Mouse (Mus musculus) stomach, postnatal 0 days (tissue): Measurements from ENCODE around the gene Astn2. TPM values are rescaled to one million over a fixed set of nuclear protein-coding genes. Genes with fewer than 3 reads are reported as not detected.

Experiments
- ATAC-seq: fragments of 200-750 bp; cut with Nextera tagmentation; 2 replicates; pipeline ENCODE4 v1.8.0; 2017; ENCODE audit not compliant: low FRiP score, low TSS enrichment
- DNase-seq: peaks from one replicate; pipeline ENCODE4 v3.0.0-alpha.2; 2016; ENCODE audit warnings: low spot score
- H3K27ac ChIP-seq: fragments of 300-500 bp; sonication (generic); replicated peaks from 2 replicates; pipeline ENCODE4 v1.5.1; 2014; ENCODE audit warnings: mild to moderate bottlenecking, control low read depth
- H3K27me3 ChIP-seq: fragments of 300-500 bp; sonication (generic); 2 replicates; pipeline ENCODE4 v1.6.1; 2014; ENCODE audit warnings: low read length; ENCODE audit not compliant: control insufficient read depth, insufficient read depth
- H3K36me3 ChIP-seq: fragments of 300-500 bp; sonication (generic); 2 replicates; pipeline ENCODE4 v1.6.1; 2014; ENCODE audit warnings: low read length, mixed read lengths; ENCODE audit not compliant: control insufficient read depth, insufficient read depth
- H3K4me1 ChIP-seq: fragments of 300-500 bp; sonication (generic); replicated peaks from 2 replicates; pipeline ENCODE4 v1.6.1; 2014; ENCODE audit warnings: antibody characterized with exemption; ENCODE audit not compliant: control insufficient read depth, insufficient read depth
- H3K4me2 ChIP-seq: fragments of 300-500 bp; sonication (generic); replicated peaks from 2 replicates; pipeline ENCODE4 v1.6.1; 2014; ENCODE audit warnings: low read depth, mild to moderate bottlenecking, control low read depth, moderate library complexity
- H3K4me3 ChIP-seq: fragments of 300-500 bp; sonication (generic); 2 replicates; pipeline ENCODE4 v1.5.1; 2014; ENCODE audit warnings: low read depth, low read length, control low read depth
- H3K9ac ChIP-seq: fragments of 300-500 bp; sonication (generic); 2 replicates; pipeline ENCODE4 v1.6.1; 2014; ENCODE audit warnings: mild to moderate bottlenecking, low read length, control low read depth, mixed read lengths
- H3K9me3 ChIP-seq: fragments of 300-500 bp; sonication (generic); 2 replicates; pipeline ENCODE4 v1.6.1; 2016; ENCODE audit warnings: low read length; ENCODE audit not compliant: control insufficient read depth
- CTCF ChIP-seq: IDR thresholded peaks from 2 replicates; pipeline ENCODE4 v1.5.1; 2016; ENCODE audit warnings: antibody characterized with exemption, low read depth, mild to moderate bottlenecking, moderate library complexity
- EP300 ChIP-seq: optimal IDR thresholded peaks from 2 replicates; pipeline ENCODE3; 2016; ENCODE audit warnings: antibody characterized with exemption
- WGBS: fragments of 180-500 bp; shearing (Covaris S2); extraction: QIAGEN DNeasy Blood & Tissue Kit; methylation state at CpG from one replicate; pipeline ENCODE4 v1.1.7; 2014; 5-methylcytosine and 5-hydroxymethylcytosine counted together
- polyA plus RNA-seq: library from polyadenylated mRNA; unstranded; fragments of >200 nt; fragmentation: Nextera tagmentation; extraction: Ambion mirVana; gene quantifications from 2 replicates; pipeline ENCODE4 v1.2.1, GENCODE M21; 2015

Astn2 gene
- polyA plus RNA-seq, 1 experiment from 2014 or later: 0.16 TPM

- no peaks in the 10 kb centered on the region for H3K4me1 ChIP-seq
Observed at GRCm38 (mm10) chr4:65819835-65820234, 584.6 kb downstream of the Astn2 start.

GRCm38 (mm10) chr4:65814176-65814535 lies 590.3 kb downstream of the Astn2 start:
- no peak for DNase-seq
- no peak overlapping the region for H3K4me3 ChIP-seq
- TF ChIP-seq CTCF (no peak), EP300 (no peak)
- no peaks in the 10 kb centered on the region for H3K9me3 ChIP-seq
- no peak for ATAC-seq
- WGBS: 75% methylated on average over 2 of the region's 2 CpGs
- no peak overlapping the region for H3K4me2 ChIP-seq
- no peak overlapping the region for H3K9ac ChIP-seq
- H3K27me3 ChIP-seq: no peaks in the 10 kb centered on the region
- H3K4me1 ChIP-seq: no peaks in the 10 kb centered on the region
- H3K27ac ChIP-seq: no peak overlapping the region
- no peaks in the 10 kb centered on the region for H3K36me3 ChIP-seq

More at GRCm38 (mm10) chr4:65819835-65820234, 584.6 kb downstream of the Astn2 start:
- TF ChIP-seq CTCF: no peak
- TF ChIP-seq EP300: no peak
- DNase-seq (no peak), ATAC-seq (no peak)
- Histone ChIP-seq H3K9ac (no peak overlapping the region), H3K36me3 (no peaks in the 10 kb centered on the region), H3K9me3 (no peaks in the 10 kb centered on the region), H3K27ac (no peak overlapping the region), H3K4me2 (no peak overlapping the region), H3K27me3 (no peaks in the 10 kb centered on the region), H3K4me3 (no peak overlapping the region)
- 49% methylated on average over 3 of the region's 3 CpGs for WGBS

DNA sequence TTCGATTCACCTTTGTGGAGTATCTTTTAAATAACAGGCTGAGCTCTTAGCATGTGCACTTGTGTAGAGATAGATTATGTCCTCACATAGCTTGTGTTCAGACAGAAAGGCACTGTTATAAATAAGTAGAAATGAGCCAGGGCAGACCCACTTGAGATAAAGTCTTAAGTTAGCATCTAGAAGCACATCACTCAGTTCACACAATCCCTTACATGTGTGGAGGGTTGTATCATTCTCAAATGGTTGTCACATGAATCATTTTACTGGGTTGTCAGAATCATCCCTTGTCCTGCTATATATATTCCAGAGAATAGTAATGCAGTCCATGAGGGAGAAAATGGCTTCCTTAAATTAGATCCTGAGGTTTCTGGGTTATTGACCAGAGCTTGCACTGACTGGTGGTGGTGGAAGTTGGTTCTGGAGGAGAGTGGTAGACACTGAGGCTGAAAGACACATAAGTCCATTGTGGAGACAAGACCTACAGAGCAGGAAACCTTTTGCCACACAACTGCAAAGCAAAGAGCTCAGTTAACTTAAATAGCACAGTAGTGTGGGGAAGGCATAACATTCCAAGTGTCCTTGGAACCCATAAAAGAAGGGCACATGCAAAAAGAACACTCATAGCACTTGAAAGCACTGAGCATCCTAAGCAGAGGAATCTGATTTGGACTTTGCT lies 590.8 kb downstream of the Astn2 start:
- no peaks in the 10 kb centered on the region for H3K27me3 ChIP-seq
- no peak for TF ChIP-seq EP300
- no peak for TF ChIP-seq CTCF
- ATAC-seq (no peak), DNase-seq (no peak)
- H3K4me3 ChIP-seq: no peak overlapping the region
- H3K36me3 ChIP-seq: no peaks in the 10 kb centered on the region
- H3K4me1 ChIP-seq: no peaks in the 10 kb centered on the region
- no peak overlapping the region for H3K9ac ChIP-seq
- WGBS: 81% methylated on average over 1 of the region's 1 CpGs
- no peaks in the 10 kb centered on the region for H3K9me3 ChIP-seq
- no peak overlapping the region for H3K27ac ChIP-seq
- no peak overlapping the region for H3K4me2 ChIP-seq

GRCm38 (mm10) chr4:65807341-65807740 lies 597.1 kb downstream of the Astn2 start:
- ATAC-seq (no peak), DNase-seq (no peak)
- no peaks in the 10 kb centered on the region for H3K36me3 ChIP-seq
- 85% methylated on average over 3 of the region's 3 CpGs for WGBS
- no peaks in the 10 kb centered on the region for H3K9me3 ChIP-seq
- no peaks in the 10 kb centered on the region for H3K27me3 ChIP-seq
- H3K4me1 ChIP-seq: no peaks in the 10 kb centered on the region
- H3K9ac ChIP-seq: no peak overlapping the region
- no peak overlapping the region for H3K27ac ChIP-seq
- H3K4me2 ChIP-seq: no peak overlapping the region
- H3K4me3 ChIP-seq: no peak overlapping the region
- TF ChIP-seq EP300 (no peak), CTCF (no peak)

DNA sequence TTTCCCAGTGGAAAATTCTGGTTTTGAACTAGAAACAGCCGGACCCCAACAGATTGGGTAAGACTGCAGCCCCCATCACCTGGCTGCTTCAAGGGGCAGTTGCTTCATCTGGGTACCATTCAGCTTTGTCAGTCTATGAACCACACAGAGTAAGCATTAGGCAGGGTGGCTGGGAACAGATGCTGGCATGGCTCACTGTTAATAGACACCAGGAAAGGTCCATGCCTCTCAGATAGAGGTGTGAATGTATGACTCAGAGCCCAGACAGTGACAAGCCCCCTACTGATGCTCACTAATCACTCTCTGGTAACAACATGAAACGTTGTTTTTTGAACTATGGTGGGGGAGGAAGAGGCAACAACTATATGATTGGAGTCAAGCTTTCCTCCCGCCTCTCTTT lies 603.2 kb downstream of the Astn2 start:
- H3K27ac ChIP-seq: no peak overlapping the region
- no peak overlapping the region for H3K4me3 ChIP-seq
- no peaks in the 10 kb centered on the region for H3K27me3 ChIP-seq
- no peaks in the 10 kb centered on the region for H3K36me3 ChIP-seq
- DNase-seq (no peak), ATAC-seq (no peak)
- no peaks in the 10 kb centered on the region for H3K4me1 ChIP-seq
- no peak overlapping the region for H3K9ac ChIP-seq
- TF ChIP-seq CTCF (no peak), EP300 (no peak)
- no peak overlapping the region for H3K4me2 ChIP-seq
- no peaks in the 10 kb centered on the region for H3K9me3 ChIP-seq
- WGBS: 59% methylated on average over 3 of the region's 3 CpGs

- no peak overlapping the region for H3K9ac ChIP-seq
- no peaks in the 10 kb centered on the region for H3K27me3 ChIP-seq
- H3K4me2 ChIP-seq: no peak overlapping the region
- H3K4me3 ChIP-seq: no peak overlapping the region
- no peak for ATAC-seq
- no peak overlapping the region for H3K27ac ChIP-seq
- no peaks in the 10 kb centered on the region for H3K36me3 ChIP-seq
- H3K4me1 ChIP-seq: no peaks in the 10 kb centered on the region
- no peak for DNase-seq
- H3K9me3 ChIP-seq: no peaks in the 10 kb centered on the region
- TF ChIP-seq EP300 (no peak), CTCF (peak; percentile 42)
Observed at GRCm38 (mm10) chr4:65791051-65791450, 613.4 kb downstream of the Astn2 start.
